Mouse (Mus musculus): Measurements from ENCODE around the gene Serpina5. TPM values are rescaled to one million over a fixed set of nuclear protein-coding genes. Genes with fewer than 3 reads are reported as not detected.

Serpina5 gene
- polyA plus RNA-seq, 1 experiment, result 0.05 TPM

GRCm38 (mm10) chr12:104123097-104123496, 22.2 kb downstream of the Serpina5 start:
- WGBS, result 26% methylated on average over 1 of the region's 1 CpGs
- TF ChIP-seq CTCF (IDR thresholded peaks at IDR 0.05; ENCODE audit: borderline replicate concordance, control insufficient read depth, extremely low read depth, insufficient read depth, low read length, poor library complexity) (no peak), POLR2A (IDR thresholded peaks at IDR 0.05; ENCODE audit: control insufficient read depth, extremely low read depth, insufficient read depth, low read length, poor library complexity) (no peak)

GRCm38 (mm10) chr12:104123996-104124395, 23.1 kb downstream of the Serpina5 start:
- H3K4me3 ChIP-seq (ENCODE audit: control insufficient read depth, insufficient read depth, low read length), result no peak overlapping the region
- no peak for TF ChIP-seq POLR2A (IDR thresholded peaks at IDR 0.05; ENCODE audit: control insufficient read depth, extremely low read depth, insufficient read depth, low read length, poor library complexity)
- no peak for TF ChIP-seq CTCF (IDR thresholded peaks at IDR 0.05; ENCODE audit: borderline replicate concordance, control insufficient read depth, extremely low read depth, insufficient read depth, low read length, poor library complexity)
- no peaks in the 10 kb centered on the region for H3K4me1 ChIP-seq (replicated peaks; ENCODE audit: control insufficient read depth, insufficient read depth, low read length)
- H3K36me3 ChIP-seq (ENCODE audit: control insufficient read depth, insufficient read depth, low read length), result no peaks in the 10 kb centered on the region
- WGBS, result 90% methylated on average over 2 of the region's 2 CpGs
- no peak overlapping the region for H3K27ac ChIP-seq (ENCODE audit: control insufficient read depth, insufficient read depth, low read length)
- H3K27me3 ChIP-seq (ENCODE audit: control insufficient read depth, insufficient read depth, low read length), result no peaks in the 10 kb centered on the region
- no peak for DNase-seq

More at GRCm38 (mm10) chr12:104123097-104123496, 22.2 kb downstream of the Serpina5 start:
- no peak overlapping the region for H3K4me3 ChIP-seq (ENCODE audit: control insufficient read depth, insufficient read depth, low read length)
- DNase-seq, result no peak
- H3K4me1 ChIP-seq (replicated peaks; ENCODE audit: control insufficient read depth, insufficient read depth, low read length), result no peaks in the 10 kb centered on the region
- no peaks in the 10 kb centered on the region for H3K36me3 ChIP-seq (ENCODE audit: control insufficient read depth, insufficient read depth, low read length)
- no peaks in the 10 kb centered on the region for H3K27me3 ChIP-seq (ENCODE audit: control insufficient read depth, insufficient read depth, low read length)
- no peak overlapping the region for H3K27ac ChIP-seq (ENCODE audit: control insufficient read depth, insufficient read depth, low read length)

GRCm38 (mm10) chr12:104125021-104125560, 24.2 kb downstream of the Serpina5 start:
- Histone ChIP-seq H3K27ac (ENCODE audit: control insufficient read depth, insufficient read depth, low read length) (no peak overlapping the region), H3K4me3 (ENCODE audit: control insufficient read depth, insufficient read depth, low read length) (no peak overlapping the region), H3K36me3 (ENCODE audit: control insufficient read depth, insufficient read depth, low read length) (no peaks in the 10 kb centered on the region), H3K4me1 (replicated peaks; ENCODE audit: control insufficient read depth, insufficient read depth, low read length) (no peaks in the 10 kb centered on the region), H3K27me3 (ENCODE audit: control insufficient read depth, insufficient read depth, low read length) (no peaks in the 10 kb centered on the region)
- no peak for DNase-seq
- 89% methylated on average over 5 of the region's 5 CpGs for WGBS
- TF ChIP-seq CTCF (IDR thresholded peaks at IDR 0.05; ENCODE audit: borderline replicate concordance, control insufficient read depth, extremely low read depth, insufficient read depth, low read length, poor library complexity) (no peak), POLR2A (IDR thresholded peaks at IDR 0.05; ENCODE audit: control insufficient read depth, extremely low read depth, insufficient read depth, low read length, poor library complexity) (no peak)

- Histone ChIP-seq H3K4me1 (replicated peaks; ENCODE audit: control insufficient read depth, insufficient read depth, low read length) (no peaks in the 10 kb centered on the region), H3K4me3 (ENCODE audit: control insufficient read depth, insufficient read depth, low read length) (no peak within 1 kb of the TSS), H3K27me3 (ENCODE audit: control insufficient read depth, insufficient read depth, low read length) (no peaks in the 10 kb centered on the region), H3K36me3 (ENCODE audit: control insufficient read depth, insufficient read depth, low read length) (no peaks in the 10 kb centered on the region), H3K27ac (ENCODE audit: control insufficient read depth, insufficient read depth, low read length) (no peak within 1 kb of the TSS)
- DNase-seq, result no peak
- TF ChIP-seq POLR2A (IDR thresholded peaks at IDR 0.05; ENCODE audit: control insufficient read depth, extremely low read depth, insufficient read depth, low read length, poor library complexity), result no peak
- no peak for TF ChIP-seq CTCF (IDR thresholded peaks at IDR 0.05; ENCODE audit: borderline replicate concordance, control insufficient read depth, extremely low read depth, insufficient read depth, low read length, poor library complexity)
- 87% methylated on average over 5 of the region's 5 CpGs for WGBS
Observed at GRCm38 (mm10) chr12:104127696-104128095, 26.8 kb downstream of the Serpina5 start, which contains the start of gene Serpina3b. TSS of gene Serpina3b (plus strand) at chr12:104127996.

- TF ChIP-seq POLR2A (IDR thresholded peaks at IDR 0.05; ENCODE audit: control insufficient read depth, extremely low read depth, insufficient read depth, low read length, poor library complexity), result no peak
- TF ChIP-seq CTCF (IDR thresholded peaks at IDR 0.05; ENCODE audit: borderline replicate concordance, control insufficient read depth, extremely low read depth, insufficient read depth, low read length, poor library complexity), result no peak
- H3K4me3 ChIP-seq (ENCODE audit: control insufficient read depth, insufficient read depth, low read length), result no peak overlapping the region
- no peak overlapping the region for H3K27ac ChIP-seq (ENCODE audit: control insufficient read depth, insufficient read depth, low read length)
- H3K27me3 ChIP-seq (ENCODE audit: control insufficient read depth, insufficient read depth, low read length), result no peaks in the 10 kb centered on the region
- no peaks in the 10 kb centered on the region for H3K4me1 ChIP-seq (replicated peaks; ENCODE audit: control insufficient read depth, insufficient read depth, low read length)
- H3K36me3 ChIP-seq (ENCODE audit: control insufficient read depth, insufficient read depth, low read length), result no peaks in the 10 kb centered on the region
- DNase-seq, result no peak
Observed at GRCm38 (mm10) chr12:104131041-104131440, 30.1 kb downstream of the Serpina5 start.

- no peaks in the 10 kb centered on the region for H3K4me1 ChIP-seq (replicated peaks; ENCODE audit: control insufficient read depth, insufficient read depth, low read length)
- no peak overlapping the region for H3K4me3 ChIP-seq (ENCODE audit: control insufficient read depth, insufficient read depth, low read length)
- 91% methylated on average over 2 of the region's 2 CpGs for WGBS
- no peaks in the 10 kb centered on the region for H3K36me3 ChIP-seq (ENCODE audit: control insufficient read depth, insufficient read depth, low read length)
- no peaks in the 10 kb centered on the region for H3K27me3 ChIP-seq (ENCODE audit: control insufficient read depth, insufficient read depth, low read length)
- H3K27ac ChIP-seq (ENCODE audit: control insufficient read depth, insufficient read depth, low read length), result no peak overlapping the region
- DNase-seq, result no peak
- TF ChIP-seq CTCF (IDR thresholded peaks at IDR 0.05; ENCODE audit: borderline replicate concordance, control insufficient read depth, extremely low read depth, insufficient read depth, low read length, poor library complexity) (no peak), POLR2A (IDR thresholded peaks at IDR 0.05; ENCODE audit: control insufficient read depth, extremely low read depth, insufficient read depth, low read length, poor library complexity) (no peak)
Observed at GRCm38 (mm10) chr12:104138216-104138615, 37.3 kb downstream of the Serpina5 start.

Data from thymus, adult 2 months (tissue).